Mouse (Mus musculus) adrenal gland, postnatal 4 days (tissue): ENCODE measurements around the gene Ncoa7. TPM values are rescaled to one million over a fixed set of nuclear protein-coding genes. Genes with fewer than 3 reads are reported as not detected.
"Not testable (repeated sequence)": the region's sequence is repeated elsewhere in the genome, so short reads cannot be mapped to it uniquely, and the experiment has no call there.

Experiments used
- DNase-seq, 2 experiments: peaks; one replicate each; pipeline ENCODE4 v3.0.0; 2021 to 2022; ENCODE audit warnings: low spot score in 2 of 2, mixed read lengths in 2 of 2
- total RNA-seq, 2 experiments: library from RNA; stranded (reverse); gene quantifications; 2 replicates each; pipeline ENCODE4 v1.2.3; 2021

The Ncoa7 gene
- total RNA-seq, 2 experiments from 2014 or later = 47.9 to 49.3 TPM

DNA sequence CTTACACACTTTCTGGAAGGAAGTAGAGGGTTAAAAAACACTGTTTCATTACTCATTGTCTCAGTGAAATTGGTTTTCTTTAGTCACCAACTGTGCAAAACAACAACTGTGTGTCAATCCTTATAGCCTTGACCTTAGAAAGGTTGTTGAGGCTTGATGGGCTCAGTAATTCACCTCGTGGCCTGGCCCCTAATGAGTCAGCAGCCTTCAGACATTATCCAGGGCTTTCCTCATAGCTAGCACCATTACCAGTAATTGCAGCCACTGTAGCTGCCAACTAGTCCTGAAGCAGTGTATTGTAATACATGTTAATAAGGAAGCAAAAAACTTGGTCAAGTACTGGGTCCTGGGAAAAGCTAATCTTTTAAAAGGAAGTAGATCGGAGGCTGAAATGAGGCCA lies 125.1 kb downstream of the Ncoa7 start:
- no peak for DNase-seq

DNA sequence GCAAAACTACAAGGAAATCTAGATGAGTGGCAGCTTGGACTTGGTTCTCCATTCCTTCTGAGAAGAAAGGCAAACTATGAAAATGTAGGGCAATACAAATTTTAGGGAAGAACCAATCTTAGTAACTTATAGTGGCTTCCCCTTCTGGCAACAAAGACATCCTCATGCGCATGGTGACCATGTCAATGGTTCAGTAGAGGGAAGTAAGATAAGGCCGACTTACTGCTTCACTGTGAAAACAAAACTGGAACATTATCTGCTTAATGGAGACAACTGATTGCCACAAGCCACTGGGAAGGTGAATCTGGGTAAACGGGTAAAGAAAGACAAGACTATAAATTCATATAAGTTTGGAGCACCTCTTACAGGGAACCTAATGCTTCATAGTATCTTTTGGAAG lies 128.3 kb downstream of the Ncoa7 start:
- no peak for DNase-seq

DNA sequence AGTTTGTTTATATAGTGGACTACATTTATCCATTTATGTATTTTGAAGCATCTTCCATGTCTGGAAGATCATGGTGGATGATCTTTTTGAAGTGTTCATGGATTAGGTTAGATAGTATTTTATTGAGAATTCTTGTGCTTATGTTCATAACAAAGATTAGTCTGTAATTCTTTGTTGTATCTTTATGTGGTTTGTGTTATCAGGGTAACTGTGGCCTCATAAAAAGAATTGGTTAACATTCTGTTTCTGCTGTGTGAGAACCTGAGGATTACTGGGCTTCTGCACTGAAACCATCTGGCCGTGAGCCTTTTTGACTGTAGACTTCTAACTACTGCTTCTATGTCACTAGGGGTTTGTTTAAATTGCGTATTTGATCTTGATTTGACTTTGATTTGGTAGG lies 136.5 kb downstream of the Ncoa7 start:
- DNase-seq = no peak

DNA sequence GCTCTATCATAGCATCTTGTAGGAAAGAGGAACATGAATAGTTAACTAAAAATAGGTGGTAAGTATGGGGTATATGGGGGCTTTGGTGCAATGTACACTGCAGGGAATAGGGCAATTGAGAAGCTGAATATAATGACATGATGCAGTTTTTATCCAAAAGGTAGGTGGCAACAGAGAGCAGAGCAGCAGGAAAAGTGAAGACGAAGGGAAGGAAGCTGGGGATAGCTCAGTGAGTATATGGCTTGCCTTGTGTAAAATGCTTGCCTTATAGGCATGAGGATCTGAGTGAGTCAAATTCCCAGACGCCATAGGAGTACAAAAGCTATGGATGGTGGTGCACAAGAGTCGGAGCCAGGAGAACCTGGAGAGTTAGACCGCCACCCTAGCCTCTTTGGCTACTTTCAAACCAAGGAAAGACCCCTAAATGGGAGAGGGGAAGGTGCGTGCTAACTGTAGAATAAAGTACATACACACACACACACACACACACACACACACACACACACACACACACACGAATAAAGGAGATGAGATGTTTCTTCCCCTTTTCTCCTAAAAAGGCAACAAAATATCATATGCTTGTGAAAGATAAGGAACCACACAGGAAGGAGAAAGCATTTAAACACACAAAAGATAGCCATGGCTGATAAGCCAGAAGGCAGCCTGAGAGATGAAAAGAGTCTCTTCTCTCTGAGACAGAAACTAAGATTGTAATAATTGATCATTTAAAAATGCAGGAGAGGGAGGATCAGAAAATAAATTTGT lies 142.4 kb downstream of the Ncoa7 start:
- no peak for DNase-seq

DNA sequence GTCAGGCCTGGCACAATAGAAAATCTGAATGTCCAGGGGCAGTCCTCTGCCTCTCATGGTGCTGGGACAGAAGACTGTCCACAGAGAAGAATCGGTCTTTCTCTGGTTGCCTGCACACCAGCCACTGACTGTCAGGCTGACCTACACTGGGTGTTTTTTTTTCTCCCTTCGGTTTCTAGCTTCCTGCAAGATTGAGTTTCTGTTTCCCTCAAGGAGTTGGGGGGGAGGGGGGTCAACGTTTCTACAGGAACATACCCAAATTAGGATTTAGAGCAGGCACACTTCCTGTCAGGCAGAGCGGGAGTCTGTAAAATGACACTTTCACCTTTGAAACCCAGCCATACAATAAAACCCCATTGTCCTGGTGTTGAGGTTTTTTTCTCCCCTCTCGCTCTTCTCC lies 147.5 kb downstream of the Ncoa7 start:
- DNase-seq = no peak

DNA sequence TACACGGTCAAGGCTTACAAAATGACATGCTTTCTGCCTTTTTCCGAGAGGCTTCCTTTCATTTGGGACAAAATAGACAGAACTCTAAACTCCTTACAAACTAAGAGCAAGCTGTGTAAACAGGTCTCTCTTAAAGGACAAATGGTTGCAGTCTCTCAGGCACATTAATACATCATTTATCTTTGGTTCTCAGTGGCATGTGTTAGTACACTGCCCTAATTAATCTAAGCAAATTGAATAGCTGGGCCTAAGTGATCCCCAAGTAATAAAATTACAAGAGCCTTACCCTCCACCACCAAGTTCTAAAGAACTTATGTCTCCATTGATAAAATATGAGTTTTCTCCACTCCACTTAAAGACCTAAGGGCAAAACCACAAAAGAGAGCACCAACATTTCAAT lies 155.4 kb downstream of the Ncoa7 start:
- no peak for DNase-seq

DNA sequence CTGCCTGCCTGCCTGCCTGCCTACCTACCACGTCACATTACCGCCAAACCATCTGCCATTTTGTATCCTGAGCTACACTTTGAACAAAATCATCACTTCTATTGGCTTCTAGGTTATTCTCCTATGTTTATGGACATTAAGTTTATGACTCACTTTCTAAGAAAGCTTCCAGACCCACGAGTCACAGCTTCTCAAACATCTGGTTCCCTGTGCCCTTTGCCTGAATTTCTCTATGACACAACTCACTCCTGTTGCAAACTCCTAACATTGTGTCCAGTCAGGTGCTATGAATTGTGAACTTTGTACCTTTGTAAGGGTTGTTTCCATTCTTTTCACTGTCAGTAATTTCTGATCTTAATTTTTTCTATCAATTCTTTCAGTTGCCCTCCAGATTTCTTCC lies 164.9 kb downstream of the Ncoa7 start:
- no peak for DNase-seq

DNA sequence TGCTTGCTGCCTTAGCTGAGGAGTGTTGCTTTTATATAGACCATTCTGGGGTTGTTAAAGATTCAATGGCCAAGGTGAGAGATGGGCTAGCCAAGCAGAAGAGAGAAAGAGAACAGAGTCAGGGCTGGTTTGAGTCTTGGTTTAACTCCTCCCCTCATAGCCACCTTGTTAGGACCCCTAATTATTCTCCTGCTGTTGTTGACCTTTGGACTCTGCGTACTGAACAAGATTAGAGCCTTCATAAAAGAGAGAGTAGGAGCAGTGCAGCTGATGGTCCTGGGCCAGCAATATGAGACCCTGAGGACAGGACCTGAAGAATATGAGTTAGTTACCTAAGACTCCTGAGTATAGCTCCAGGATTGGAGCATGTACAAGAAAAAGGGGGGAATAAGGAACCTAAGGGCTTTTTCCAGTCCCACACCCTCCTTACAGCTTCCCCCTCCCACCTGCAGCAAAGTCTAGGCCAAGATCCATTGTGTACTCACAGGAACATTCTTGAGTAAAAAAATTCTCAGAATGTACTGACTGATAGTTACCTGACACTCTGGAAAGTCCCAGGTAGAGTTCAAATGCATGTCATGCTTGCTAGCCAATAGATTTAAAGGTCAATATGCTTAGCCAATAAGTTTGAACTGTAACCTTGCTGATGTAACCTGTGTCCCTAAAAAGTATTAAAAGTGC lies 166.5 kb downstream of the Ncoa7 start:
- not testable (repeated sequence) for DNase-seq

DNA sequence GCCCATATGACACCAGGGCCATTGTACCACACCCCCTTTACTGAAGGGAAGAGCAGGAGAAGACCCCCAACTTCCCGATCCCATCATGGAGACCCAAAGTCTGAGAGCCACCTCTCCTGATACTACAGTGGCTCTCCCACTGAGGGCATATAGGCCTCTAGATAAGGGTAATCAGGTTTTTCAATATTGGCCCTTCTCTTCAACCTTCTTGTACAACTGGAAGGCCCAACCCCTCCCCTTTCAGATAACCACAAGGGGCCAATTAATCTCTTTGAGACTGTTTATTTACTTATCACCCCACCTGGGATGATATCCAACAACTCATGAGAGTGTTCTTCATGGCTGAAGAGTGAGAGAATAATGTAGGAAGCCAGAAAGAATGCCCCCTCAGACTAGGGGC lies 170.4 kb downstream of the Ncoa7 start:
- no peak for DNase-seq

DNA sequence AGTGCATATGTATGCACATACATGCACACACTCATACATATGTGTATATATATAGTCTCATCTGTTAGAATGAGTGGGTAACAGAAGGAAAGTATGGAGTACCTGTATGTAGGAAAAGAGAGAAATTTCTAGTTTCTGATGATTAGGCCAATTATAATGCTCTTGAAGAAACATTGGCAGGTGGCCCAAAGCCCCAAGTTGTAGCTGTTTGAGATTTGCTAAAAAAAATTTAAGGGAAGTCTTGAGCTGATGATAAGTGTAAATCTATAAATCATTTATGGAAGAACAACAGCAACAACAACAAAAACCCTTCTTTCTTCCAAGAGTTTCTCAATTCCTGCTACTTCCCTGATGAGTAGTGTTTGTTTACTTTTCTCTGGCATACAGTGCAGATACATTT lies 173.1 kb downstream of the Ncoa7 start:
- DNase-seq = no peak

DNA sequence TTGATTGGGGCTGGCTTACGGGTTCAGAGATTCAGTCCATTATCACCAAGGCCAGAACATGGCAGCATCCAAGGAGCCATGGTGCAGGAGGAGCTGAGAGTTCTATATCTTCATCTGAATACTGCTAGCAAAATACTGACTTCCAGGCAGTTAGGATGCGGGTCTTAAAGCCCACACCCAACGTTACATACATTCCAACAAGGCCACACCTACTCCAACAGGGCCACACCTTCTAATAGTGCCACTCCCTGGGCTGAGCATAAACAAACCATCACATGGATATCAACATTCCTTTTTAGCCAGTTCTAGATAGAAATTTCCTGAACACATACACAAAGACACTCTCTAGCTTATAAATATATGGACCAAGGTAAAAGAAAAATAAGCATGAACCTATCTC lies 173.6 kb downstream of the Ncoa7 start, which contains the start of gene Hint3:
Gene Hint3 (minus strand): TSS at position 120 of the 400 bp plus-strand sequence.
- DNase-seq = no peak

DNA sequence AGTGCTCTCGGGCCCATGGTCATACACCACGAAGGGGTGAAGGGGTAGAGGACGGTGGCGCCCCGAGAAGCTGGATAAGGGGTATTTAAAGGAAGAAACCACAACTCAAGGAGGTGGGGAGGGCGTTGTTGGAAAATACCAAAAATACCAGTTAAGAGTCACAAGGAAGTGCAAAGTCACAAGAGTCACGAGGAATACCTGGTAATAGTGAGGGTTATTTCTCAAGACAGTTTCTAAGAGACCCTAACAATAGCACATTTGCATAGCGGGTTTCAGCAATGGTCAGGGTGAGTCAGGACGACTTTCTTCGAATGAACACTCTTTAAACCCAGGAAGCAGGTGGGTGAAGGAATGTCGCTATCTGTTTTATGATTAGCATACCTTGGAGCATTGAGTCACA lies 174.7 kb downstream of the Ncoa7 start:
- not testable (repeated sequence) for DNase-seq

DNA sequence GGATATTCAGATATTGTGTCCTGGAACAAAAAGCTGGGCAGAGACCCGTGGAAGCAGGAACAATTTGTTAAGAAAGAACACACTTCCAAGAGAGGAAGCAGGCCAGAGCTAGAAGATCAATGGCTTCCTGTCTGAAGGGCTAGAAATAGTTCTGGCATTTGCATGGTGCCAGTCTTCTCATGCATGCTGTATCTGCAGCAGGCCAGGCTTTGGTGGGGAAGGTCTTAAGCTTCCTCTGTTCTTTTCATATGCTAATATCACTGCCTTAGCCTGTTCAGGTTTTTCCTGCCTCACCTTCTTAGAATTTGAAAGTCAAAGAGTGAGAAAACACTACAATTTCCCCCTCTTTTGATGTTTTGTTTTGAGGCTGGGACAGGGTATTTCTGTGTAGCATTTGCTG lies 175.6 kb downstream of the Ncoa7 start:
- no peak for DNase-seq

DNA sequence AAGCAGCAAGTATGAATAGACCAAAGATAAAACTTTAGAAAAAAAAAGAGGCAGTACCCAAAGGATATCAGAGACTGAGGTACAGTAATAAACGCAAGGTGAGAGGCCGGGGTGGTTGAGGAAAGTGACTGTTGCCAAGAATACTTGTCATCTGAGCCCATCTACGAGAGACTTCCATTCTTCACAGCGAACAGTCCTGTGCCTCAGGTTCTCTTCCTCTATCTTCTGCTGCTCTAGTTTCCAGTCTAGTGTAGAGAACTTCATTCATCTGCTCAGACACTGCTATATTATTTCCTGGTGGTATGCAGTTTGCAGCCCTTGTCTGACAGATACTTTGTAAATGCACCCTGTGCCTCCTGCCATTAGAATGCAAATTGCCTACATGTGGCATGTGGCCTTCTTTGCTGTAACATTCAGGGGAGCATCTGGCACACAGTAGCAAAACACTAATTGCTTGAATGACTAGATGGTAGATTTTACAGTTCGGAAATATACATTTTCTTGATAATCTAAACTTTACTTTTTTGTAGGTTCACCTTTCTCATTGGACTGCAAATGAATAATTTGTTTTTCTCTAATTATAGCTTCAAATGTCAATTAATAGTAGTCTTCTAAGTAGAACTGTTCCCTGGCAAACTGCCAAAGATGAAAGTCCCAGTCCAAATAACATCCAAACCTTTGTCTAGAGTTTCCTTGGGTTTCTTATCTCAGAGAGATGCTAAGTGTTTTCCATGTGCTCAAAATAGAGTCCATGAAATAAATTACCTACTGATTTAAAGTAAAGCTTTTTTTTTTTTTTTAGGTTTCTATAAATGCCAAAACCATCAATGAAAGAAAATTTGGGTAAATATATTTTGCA lies 178.7 kb downstream of the Ncoa7 start:
- no peak for DNase-seq

DNA sequence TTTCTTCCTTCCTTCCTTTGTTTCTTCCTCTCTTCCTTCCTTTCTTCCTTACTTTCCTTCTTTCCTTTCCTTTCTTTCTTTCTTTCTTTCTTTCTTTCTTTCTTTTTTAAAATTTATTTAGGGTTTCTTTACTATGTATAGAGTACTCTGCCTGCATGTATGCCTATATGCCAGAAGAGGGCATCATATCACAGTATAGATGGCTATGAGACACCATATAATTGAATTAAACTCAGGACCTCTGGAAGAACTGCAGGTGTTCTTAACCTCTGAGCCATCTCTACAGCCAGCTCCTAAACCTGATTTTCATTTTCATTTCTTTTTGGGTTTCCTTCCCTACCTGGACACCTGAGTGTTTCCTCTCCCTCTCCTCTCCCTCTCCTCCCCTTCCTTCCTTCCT lies 180.2 kb downstream of the Ncoa7 start:
- no peak for DNase-seq

DNA sequence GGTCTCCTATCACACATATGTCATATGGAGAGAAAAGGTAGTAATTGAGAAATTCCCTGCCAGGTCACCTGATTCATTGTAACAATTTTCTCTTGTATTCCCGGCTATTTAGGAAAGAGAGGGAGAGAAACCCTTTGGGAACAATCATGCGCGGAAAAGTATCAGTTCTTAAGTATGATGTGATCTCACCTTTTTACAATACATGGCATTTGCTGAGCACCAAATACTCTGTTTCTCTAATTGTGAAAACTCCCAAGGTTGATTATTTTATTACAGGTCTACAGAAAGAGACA lies 184.3 kb downstream of the Ncoa7 start:
- DNase-seq = no peak

DNA sequence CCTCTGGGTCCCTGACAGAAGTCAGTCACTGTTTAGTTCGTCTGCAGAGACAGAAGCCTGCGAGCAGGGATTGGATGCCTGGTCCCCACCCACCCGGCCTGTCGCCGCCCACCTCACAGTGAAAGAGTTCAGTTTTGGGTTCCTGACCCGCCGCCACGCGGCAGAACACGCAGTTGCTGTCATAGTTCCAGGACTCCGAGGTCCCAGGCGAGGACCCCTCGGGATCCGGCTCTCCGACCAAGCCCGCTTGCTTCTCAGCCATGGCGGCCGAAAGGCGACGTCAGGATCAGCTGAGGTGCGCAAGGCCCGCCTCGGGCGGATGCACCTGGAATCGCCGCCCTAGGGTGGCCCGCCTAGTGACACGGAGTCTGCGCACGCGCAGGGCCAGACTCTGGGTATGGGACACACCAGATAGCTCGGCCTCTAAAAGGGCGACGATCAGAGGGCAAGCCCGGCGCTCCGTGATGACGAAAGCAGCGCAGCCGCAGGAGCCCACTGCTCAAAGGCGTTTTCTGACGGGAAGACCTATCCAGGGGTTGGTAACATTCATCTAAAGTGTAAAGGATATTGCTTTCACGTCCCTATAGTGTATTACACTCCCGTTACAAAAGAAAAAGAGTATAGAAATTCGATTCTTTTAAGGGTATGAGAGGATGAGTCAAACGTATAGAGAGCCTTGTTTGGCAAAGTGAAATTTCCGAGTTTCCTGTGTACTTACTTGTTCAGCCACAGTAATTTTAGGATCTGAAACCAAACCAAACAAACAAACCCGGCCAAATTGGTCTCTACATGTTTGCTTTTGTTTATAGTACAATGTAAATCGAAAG lies 184.8 kb downstream of the Ncoa7 start:
- peak; percentile 96 to 97 for DNase-seq

DNA sequence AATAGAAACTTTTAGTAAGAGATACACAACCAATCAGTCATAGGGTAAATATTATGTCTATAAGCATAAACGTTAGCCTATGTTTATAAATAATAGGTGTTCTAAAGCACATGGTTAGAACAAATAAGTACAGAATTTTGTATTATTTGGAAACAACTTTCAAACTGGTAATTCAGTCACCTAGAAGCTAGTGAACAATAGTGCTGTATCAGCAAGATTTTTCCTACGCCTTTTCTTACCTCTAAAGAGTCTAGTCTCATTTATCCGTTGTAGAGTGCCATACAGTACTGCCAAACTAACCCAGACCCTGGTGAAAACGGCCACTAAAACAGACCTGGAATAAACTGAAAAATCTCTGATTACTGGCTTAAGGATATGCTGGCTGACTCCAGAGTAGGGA lies 190.1 kb downstream of the Ncoa7 start:
- no peak for DNase-seq

DNA sequence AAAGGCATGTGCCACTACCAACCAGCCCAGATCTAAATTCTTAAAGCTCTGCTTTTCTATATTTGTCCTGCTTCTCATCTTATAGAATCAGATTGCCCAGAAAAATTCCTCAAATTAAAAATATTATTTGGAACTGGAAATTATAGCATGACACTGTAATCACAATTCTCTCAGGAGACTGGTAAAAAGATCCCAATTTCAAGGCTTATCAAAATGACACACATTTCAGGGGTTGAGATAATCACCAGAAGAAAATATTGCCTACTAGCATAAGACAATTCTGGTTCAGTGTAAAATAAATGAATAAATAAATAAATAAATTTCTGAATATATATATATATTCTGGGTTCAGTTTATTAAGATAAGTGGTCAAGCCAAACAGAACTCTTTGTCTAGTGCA lies 193.5 kb downstream of the Ncoa7 start:
- no peak for DNase-seq

DNA sequence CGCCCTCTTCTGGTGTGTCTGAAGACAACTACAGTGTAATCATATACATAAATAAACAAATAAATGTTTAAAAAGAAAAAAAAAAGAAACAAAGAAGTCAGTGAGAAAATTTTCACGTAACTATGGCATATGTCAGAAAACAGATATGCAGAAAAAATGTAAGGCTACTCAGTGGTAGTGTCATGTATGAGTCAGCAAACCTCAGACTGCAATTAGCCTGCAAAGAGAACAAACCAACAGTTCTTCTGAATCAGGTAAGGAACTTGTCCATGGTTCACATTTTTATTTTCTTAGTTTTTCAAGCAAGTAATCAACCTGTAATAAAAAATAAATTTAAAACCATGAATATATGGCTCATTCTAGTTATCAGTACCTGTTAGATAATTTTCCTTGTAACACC lies 195.0 kb downstream of the Ncoa7 start:
- DNase-seq = no peak

DNA sequence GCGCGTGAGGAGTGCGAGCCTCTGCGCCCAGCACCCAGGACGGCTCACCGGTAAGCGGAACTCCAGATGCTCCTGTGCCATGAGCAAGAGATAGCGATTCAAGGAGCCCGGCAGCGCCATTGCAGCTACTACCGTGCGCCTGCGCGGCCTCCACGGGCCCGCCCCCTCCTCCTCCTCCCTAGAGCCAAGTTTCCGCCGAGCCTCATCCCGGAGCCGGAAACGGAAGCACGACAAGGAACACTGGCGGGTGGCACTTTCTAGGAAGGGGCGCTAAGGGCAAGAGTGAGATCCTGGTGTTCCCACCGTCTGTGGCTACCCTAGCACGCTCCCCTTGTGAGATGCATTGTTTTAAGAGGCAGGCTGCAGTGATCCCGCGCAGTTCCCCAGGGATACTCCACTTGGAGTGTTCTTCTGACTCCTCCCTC lies 202.6 kb downstream of the Ncoa7 start, which contains the start of gene Trmt11:
Gene Trmt11 (minus strand): TSS at position 208 of the 425 bp plus-strand sequence.
- peak; percentile 83 for DNase-seq
